In genomic region chr1:97784928-97785327, GRCm38 (mm10) we compare ENCODE assay signal across 26 mouse cellular contexts. TPM values are rescaled to one million over a fixed set of nuclear protein-coding genes. Genes with fewer than 3 reads are reported as not detected.
A peak's percentile ranks its signal among the peaks of the same experiment; 100 is the strongest.
DNase-seq lines count a peak whose midpoint lies in the region; ATAC-seq and TF ChIP-seq lines count a peak whose summit lies in the region.
"Had no signal": no experiment of that assay in that cellular context is flagged by ENCODE, and none has a peak within 500 bp of the region (broad histone marks: within the 10 kb centered on the region; RNA-seq: fewer than 3 reads in every experiment).

No protein-coding gene starts in this region.

- H3K4me2 ChIP-seq in midbrain, postnatal 0 days (ENCODE audit: low read depth, low read length, poor library complexity, severe bottlenecking): no peak overlapping the region
- H3K4me2 ChIP-seq: forebrain, embryonic 12.5 days; hindbrain, embryonic 13.5 days; limb, embryonic 13.5 days; liver, embryonic 11.5 days; neural tube, embryonic 15.5 days; stomach, embryonic 15.5 days had no signal

- no peaks in the 10 kb centered on the region for H3K9me3 ChIP-seq in midbrain, postnatal 0 days (ENCODE audit: low read length)
- H3K9me3 ChIP-seq in midbrain, embryonic 10.5 days (replicated peaks): no peaks in the 10 kb centered on the region
- H3K9me3 ChIP-seq: forebrain, embryonic 12.5 days; hindbrain, embryonic 13.5 days; limb, embryonic 13.5 days; neural tube, embryonic 15.5 days; stomach, embryonic 15.5 days had no signal

- TF ChIP-seq CTCF in left cerebral cortex, adult 2 months (IDR thresholded peaks at IDR 0.05): peak; percentile 19
- TF ChIP-seq CTCF in midbrain, postnatal 0 days (IDR thresholded peaks at IDR 0.05): peak; percentile 45

- H3K4me3 ChIP-seq in left cerebral cortex, adult 2 months: no peak overlapping the region
- H3K4me3 ChIP-seq in midbrain, postnatal 0 days (ENCODE audit: low read depth, low read length): no peak overlapping the region
- no peak overlapping the region for H3K4me3 ChIP-seq in midbrain, embryonic 10.5 days
- H3K4me3 ChIP-seq: erythroblast, embryonic 14.5 days; forebrain, embryonic 12.5 days; hindbrain, embryonic 13.5 days; limb, embryonic 13.5 days; neural tube, embryonic 15.5 days; stomach, embryonic 15.5 days had no signal

- DNase-seq in frontal cortex, postnatal 10 days (ENCODE audit: low spot score in 2 of 2): no peak
- DNase-seq in left cerebral cortex, adult 2 months (ENCODE audit: extremely low spot score in 1 of 2, low spot score in 2 of 2): no peak
- no peak for DNase-seq in left cerebral cortex, postnatal 10 days (ENCODE audit: extremely low spot score in 1 of 2, low spot score in 2 of 2)
- DNase-seq in midbrain, postnatal 0 days (ENCODE audit: low spot score): no peak
- no peak for DNase-seq in midbrain, embryonic 10.5 days (ENCODE audit: low spot score)
- no peak for DNase-seq in cerebellum, adult 18-20 months
- no peak for DNase-seq in thymus, postnatal 0 days (ENCODE audit: low spot score)
- DNase-seq: adrenal gland, postnatal 25 days; cerebellum, adult 8-10 months; cerebellum, postnatal 36 days; gastrocnemius, postnatal 25 days; kidney, adult 8-10 months; kidney, postnatal 10 days; layer of hippocampus, adult 9-11 months; retina, postnatal 1 day; right cerebral cortex, postnatal 14 days; thymus, postnatal 25 days had no signal

- no peaks in the 10 kb centered on the region for H3K4me1 ChIP-seq in midbrain, postnatal 0 days (ENCODE audit: insufficient read depth, low read length)
- H3K4me1 ChIP-seq in midbrain, embryonic 10.5 days: no peaks in the 10 kb centered on the region
- H3K4me1 ChIP-seq: forebrain, embryonic 12.5 days; hindbrain, embryonic 13.5 days; limb, embryonic 13.5 days; neural tube, embryonic 15.5 days; stomach, embryonic 15.5 days had no signal

- 78% methylated on average over 7 of the region's 7 CpGs for WGBS in midbrain, postnatal 0 days
- WGBS in midbrain, embryonic 10.5 days: 77% methylated on average over 7 of the region's 7 CpGs

- intact Hi-C loops in left cerebral cortex, adult 2 months (cut with DNase I): no loop called here
- intact Hi-C loops in left cerebral cortex, postnatal 10 days (cut with DNase I): no loop called here

- no peak overlapping the region for H3K27ac ChIP-seq in left cerebral cortex, adult 2 months
- no peak overlapping the region for H3K27ac ChIP-seq in midbrain, postnatal 0 days (ENCODE audit: low read depth, low read length)
- no peak overlapping the region for H3K27ac ChIP-seq in midbrain, embryonic 10.5 days (replicated peaks)
- H3K27ac ChIP-seq: forebrain, embryonic 12.5 days; hindbrain, embryonic 13.5 days; limb, embryonic 13.5 days; neural tube, embryonic 15.5 days; stomach, embryonic 15.5 days had no signal

- peak; percentile 81 for ATAC-seq in frontal cortex, adult (ENCODE audit: low TSS enrichment)
- ATAC-seq in midbrain, postnatal 0 days (ENCODE audit: low FRiP score): no peak
- ATAC-seq: intestine, embryonic 16.5 days had no signal

- H3K9ac ChIP-seq in midbrain, postnatal 0 days (replicated peaks; ENCODE audit: low read length, poor library complexity, severe bottlenecking): no peak overlapping the region
- H3K9ac ChIP-seq: forebrain, embryonic 12.5 days; hindbrain, embryonic 13.5 days; limb, embryonic 13.5 days; neural tube, embryonic 15.5 days; stomach, embryonic 15.5 days had no signal

- H3K27me3 ChIP-seq in midbrain, postnatal 0 days (ENCODE audit: insufficient read depth, low read length): no peaks in the 10 kb centered on the region
- H3K27me3 ChIP-seq in midbrain, embryonic 10.5 days (ENCODE audit: low read depth, poor library complexity, severe bottlenecking): no peaks in the 10 kb centered on the region
- H3K27me3 ChIP-seq: forebrain, embryonic 12.5 days; hindbrain, embryonic 13.5 days; limb, embryonic 13.5 days; neural tube, embryonic 15.5 days; stomach, embryonic 15.5 days had no signal

- no peaks in the 10 kb centered on the region for H3K36me3 ChIP-seq in midbrain, postnatal 0 days (ENCODE audit: insufficient read depth, low read length)
- H3K36me3 ChIP-seq in midbrain, embryonic 10.5 days: no peaks in the 10 kb centered on the region
- H3K36me3 ChIP-seq: forebrain, embryonic 12.5 days; limb, embryonic 13.5 days; neural tube, embryonic 15.5 days; stomach, embryonic 15.5 days had no signal

RNA-seq across cellular contexts. Expression of gene Ppip5k2, which starts 14.7 kb away (rescaled TPM):
- total RNA-seq in left cerebral cortex, adult 2 months (2021): 10 to 100 TPM; 27.2 to 30.5 TPM
- 10 to 100 TPM; 24.0 to 26.8 TPM for total RNA-seq in left cerebral cortex, postnatal 10 days (2021)
- 56.0 and 66.2 TPM in 2 replicates for total RNA-seq in midbrain, postnatal 0 days (2014; rRNA removed)
- polyA plus RNA-seq in midbrain, postnatal 0 days (2015; fragmentation: Nextera tagmentation; extraction: Ambion mirVana): 32.8 and 37.0 TPM in 2 replicates
- 37.4 and 41.9 TPM in 2 replicates for polyA plus RNA-seq in midbrain, embryonic 10.5 days (2016; fragmentation: Nextera tagmentation; extraction: Ambion mirVana)
- polyA plus RNA-seq in thymus, postnatal 0 days (2015; fragmentation: Nextera tagmentation; extraction: Ambion mirVana): 17.3 and 17.9 TPM in 2 replicates

RNA-seq across cellular contexts. Expression of gene Gin1, which starts 15.0 kb away (rescaled TPM):
- 10 to 100 TPM in 1 of 2 experiments, 1 to 10 TPM in 1; 8.8 to 10.5 TPM for total RNA-seq in left cerebral cortex, adult 2 months (2021)
- total RNA-seq in left cerebral cortex, postnatal 10 days (2021): 1 to 10 TPM; 8.7 TPM
- 2.2 and 8.6 TPM in 2 replicates for total RNA-seq in midbrain, postnatal 0 days (2014; rRNA removed)
- 11.2 and 13.1 TPM in 2 replicates for polyA plus RNA-seq in midbrain, postnatal 0 days (2015; fragmentation: Nextera tagmentation; extraction: Ambion mirVana)
- 18.0 and 19.2 TPM in 2 replicates for polyA plus RNA-seq in midbrain, embryonic 10.5 days (2016; fragmentation: Nextera tagmentation; extraction: Ambion mirVana)
- 23.8 and 29.8 TPM in 2 replicates for polyA plus RNA-seq in thymus, postnatal 0 days (2015; fragmentation: Nextera tagmentation; extraction: Ambion mirVana)
